Mouse (Mus musculus) stomach, postnatal 0 days (tissue): ENCODE measurements at regions not wholly inside any gene's neighbourhood (a gene's known extent, or its start where the extent isn't known, plus 50 kb on each side); places are given as distances from the start of the nearest gene placed in this dataset.

Experiments
- CTCF ChIP-seq: IDR thresholded peaks from 2 replicates; pipeline ENCODE4 v1.5.1; 2016; ENCODE audit warnings: antibody characterized with exemption, low read depth, mild to moderate bottlenecking, moderate library complexity
- EP300 ChIP-seq: optimal IDR thresholded peaks from 2 replicates; pipeline ENCODE3; 2016; ENCODE audit warnings: antibody characterized with exemption

DNA sequence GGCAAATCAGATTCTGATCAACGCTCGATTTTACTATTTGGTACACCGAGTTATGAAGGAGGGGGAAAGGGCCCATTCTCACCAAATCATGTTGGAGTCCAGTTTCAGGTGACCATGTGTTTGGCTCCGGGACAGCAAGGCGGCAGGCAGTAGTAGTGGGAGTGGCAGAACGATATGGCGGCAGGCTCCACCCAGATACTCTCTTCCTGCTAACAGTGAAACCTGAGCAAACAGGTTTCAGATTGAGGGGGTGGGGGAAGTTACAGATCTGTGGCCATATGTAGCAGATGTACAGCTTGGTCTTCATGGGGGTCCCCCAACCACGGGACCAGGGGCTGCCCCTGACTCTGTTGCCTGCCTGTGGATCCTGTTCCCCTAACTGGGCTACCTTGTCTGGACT lies 224.6 kb upstream of the Prok2 start:
- TF ChIP-seq CTCF (no peak), EP300 (no peak)
